Mouse (Mus musculus) testis, adult 2 months (tissue): ENCODE results near the gene Metap1. TPM values are rescaled to one million over a fixed set of nuclear protein-coding genes. Genes with fewer than 3 reads are reported as not detected.

Experiments used
- H3K27ac ChIP-seq: fragments of 200-500 bp; 2 replicates; pipeline ENCODE4 v1.5.1; 2012; ENCODE audit warnings: low read depth, low read length; ENCODE audit not compliant: control insufficient read depth, insufficient read depth
- H3K27me3 ChIP-seq: fragments of 200-500 bp; 2 replicates; pipeline ENCODE4 v1.6.1; 2012; ENCODE audit warnings: mild to moderate bottlenecking, low read length, moderate library complexity; ENCODE audit not compliant: control insufficient read depth, insufficient read depth
- H3K36me3 ChIP-seq: fragments of 200-500 bp; 2 replicates; pipeline ENCODE4 v1.6.1; 2012; ENCODE audit warnings: mild to moderate bottlenecking, low read length; ENCODE audit not compliant: control insufficient read depth, insufficient read depth
- H3K4me1 ChIP-seq: fragments of 200-500 bp; 2 replicates; pipeline ENCODE4 v1.6.1; 2012; ENCODE audit warnings: low read length; ENCODE audit not compliant: control insufficient read depth, insufficient read depth
- H3K4me3 ChIP-seq: fragments of 200-500 bp; 2 replicates; pipeline ENCODE4 v1.5.1; 2012; ENCODE audit warnings: low read depth, mild to moderate bottlenecking, low read length, moderate library complexity, mixed read lengths; ENCODE audit not compliant: control insufficient read depth
- CTCF ChIP-seq: fragments of 200-500 bp; IDR thresholded peaks from 2 replicates; pipeline ENCODE4 v1.5.1; 2012; ENCODE audit warnings: low read depth, mild to moderate bottlenecking, inconsistent platforms, low read length, moderate library complexity; ENCODE audit not compliant: control insufficient read depth, insufficient read depth, insufficient replicate concordance
- POLR2A ChIP-seq: fragments of 200-500 bp; IDR thresholded peaks from 2 replicates; pipeline ENCODE4 v1.6.1; 2012; ENCODE audit warnings: low read depth, mild to moderate bottlenecking, inconsistent platforms, low read length, moderate library complexity; ENCODE audit not compliant: control insufficient read depth
- polyA plus RNA-seq: library from polyadenylated mRNA; depleted of rRNA; stranded (reverse); fragments of >200 nt; gene quantifications from 2 replicates; pipeline ENCODE4 v1.2.3, GENCODE M21; 2012

Metap1 gene
- polyA plus RNA-seq, 1 experiment: 25.7 TPM

DNA sequence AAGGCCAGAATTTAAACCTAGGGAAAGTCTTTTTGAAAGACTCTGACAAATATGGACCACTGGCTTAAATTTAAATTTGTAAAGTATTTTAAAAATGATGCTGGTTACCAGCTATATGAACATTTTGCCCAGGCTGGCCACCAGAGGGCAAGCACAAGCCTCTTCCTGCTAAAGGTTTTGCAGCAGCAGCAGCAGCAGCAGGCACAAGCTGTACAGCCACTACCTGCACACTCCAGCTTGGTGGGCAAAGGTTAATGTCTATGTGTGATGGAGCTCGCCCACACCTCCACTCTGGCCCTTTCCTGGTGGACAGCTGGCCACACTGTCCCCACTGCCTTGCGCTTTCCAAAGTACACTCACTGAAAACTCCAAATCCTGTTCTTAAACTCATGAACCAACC is 26.2 kb downstream of the Metap1 start:
- Histone ChIP-seq H3K4me3 (no peak overlapping the region), H3K36me3 (peaks cover 6% of the 10 kb centered on the region), H3K27ac (no peak overlapping the region), H3K27me3 (no peaks in the 10 kb centered on the region), H3K4me1 (no peaks in the 10 kb centered on the region)
- TF ChIP-seq CTCF (peak; percentile 34; the same call in 1 of the 2 replicates), POLR2A (no peak)

DNA sequence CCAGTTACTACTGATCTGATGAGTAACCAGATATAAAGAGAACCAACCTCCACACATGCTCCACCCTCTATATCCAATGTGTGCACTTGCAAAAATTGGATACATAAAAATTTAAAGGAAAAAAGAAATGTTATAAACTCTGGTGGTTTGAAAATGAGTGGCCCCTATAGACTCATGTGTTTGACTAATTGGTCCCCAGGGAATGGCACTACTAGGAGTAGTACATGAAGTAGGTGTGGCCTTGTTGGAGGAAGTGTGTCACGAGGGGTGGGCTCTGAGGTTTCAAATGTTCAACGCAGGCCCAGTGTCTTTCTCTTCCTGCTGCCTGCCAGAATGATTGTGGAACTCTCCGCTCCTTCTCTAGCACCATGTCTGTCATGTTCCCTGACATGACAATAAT is 27.5 kb downstream of the Metap1 start:
- H3K27ac ChIP-seq: no peak overlapping the region
- H3K4me3 ChIP-seq: no peak overlapping the region
- peaks cover 6% of the 10 kb centered on the region for H3K36me3 ChIP-seq
- H3K27me3 ChIP-seq: no peaks in the 10 kb centered on the region
- H3K4me1 ChIP-seq: no peaks in the 10 kb centered on the region
- TF ChIP-seq POLR2A (no peak), CTCF (no peak)

DNA sequence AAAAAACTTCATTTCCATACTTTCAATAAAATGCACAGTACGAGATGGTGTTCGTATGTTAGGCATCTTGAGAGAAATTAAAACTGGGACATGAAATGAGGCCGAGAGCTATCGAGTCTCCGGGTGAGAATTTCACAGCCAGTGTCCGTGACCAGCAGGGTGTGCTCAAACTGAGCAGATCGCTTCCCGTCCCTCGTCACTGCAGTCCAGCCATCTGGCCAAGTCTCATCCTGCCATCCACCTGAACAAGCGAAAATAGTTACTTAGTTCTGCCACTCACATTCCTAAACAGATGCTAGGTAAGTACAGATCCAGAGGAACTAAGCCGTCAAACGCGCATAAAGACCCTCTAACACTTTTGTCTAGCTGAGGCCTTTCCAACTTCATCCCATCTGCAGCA is 29.1 kb downstream of the Metap1 start:
- no peak for TF ChIP-seq CTCF
- no peak for TF ChIP-seq POLR2A
- Histone ChIP-seq H3K36me3 (peaks cover 4% of the 10 kb centered on the region), H3K27me3 (no peaks in the 10 kb centered on the region), H3K4me3 (no peak overlapping the region), H3K4me1 (no peaks in the 10 kb centered on the region), H3K27ac (no peak overlapping the region)

DNA sequence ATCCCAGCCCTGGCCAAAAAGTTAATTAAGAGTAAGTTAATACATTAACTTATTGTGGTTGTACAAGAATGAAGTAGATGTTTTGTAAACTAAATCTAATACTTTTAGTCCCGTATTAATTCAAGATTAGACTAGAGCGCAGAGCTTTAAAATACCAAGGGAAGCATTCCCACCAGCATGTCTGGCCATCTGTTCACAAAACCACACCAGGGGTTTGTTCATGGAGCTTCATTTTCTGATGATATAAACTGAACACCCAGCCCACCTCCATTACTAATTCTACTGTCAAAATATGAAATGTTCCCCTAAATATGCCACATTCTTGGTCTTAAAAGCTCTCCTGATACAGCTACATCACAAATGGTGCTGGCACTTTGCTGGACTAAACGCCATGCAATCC is 30.9 kb downstream of the Metap1 start:
- Histone ChIP-seq H3K4me1 (no peaks in the 10 kb centered on the region), H3K27me3 (no peaks in the 10 kb centered on the region), H3K27ac (no peak overlapping the region), H3K4me3 (no peak overlapping the region), H3K36me3 (peaks cover 4% of the 10 kb centered on the region)
- TF ChIP-seq CTCF: no peak
- no peak for TF ChIP-seq POLR2A

DNA sequence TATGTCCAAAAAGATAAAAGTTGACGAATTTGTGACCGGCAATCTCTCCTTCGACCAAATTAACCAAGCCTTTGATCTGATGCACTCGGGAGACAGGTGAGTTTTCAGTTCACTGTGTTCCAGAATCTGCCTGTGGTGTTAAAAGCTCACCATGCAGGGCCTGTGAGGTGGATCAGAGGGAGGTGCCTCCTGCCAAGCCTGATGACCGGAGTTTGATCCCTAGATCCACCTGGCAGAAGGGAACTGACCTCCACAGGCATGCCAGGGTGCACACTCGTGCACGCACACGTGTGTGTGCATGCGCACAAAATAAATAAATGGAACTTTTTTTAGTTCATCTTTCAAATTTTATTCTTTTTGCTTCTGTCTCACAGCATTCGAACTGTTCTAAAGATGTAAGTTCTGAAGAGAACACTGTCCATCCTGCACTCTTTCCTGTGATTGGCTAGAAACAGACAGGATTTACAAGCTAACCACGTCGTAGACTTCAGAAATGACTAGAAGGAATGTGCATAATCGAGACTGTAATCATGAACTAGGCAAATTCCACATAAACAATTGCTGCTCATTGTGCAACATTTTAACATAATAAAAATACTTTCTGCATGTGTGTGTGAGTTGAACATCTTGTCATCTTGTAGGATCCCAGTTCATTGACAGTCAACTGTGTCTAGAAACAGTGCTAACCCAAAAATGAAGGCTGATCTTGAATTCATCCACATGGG is 34.4 kb downstream of the Metap1 start:
- Histone ChIP-seq H3K36me3 (no peaks in the 10 kb centered on the region; the same call in none of the 2 replicates), H3K4me3 (no peak overlapping the region), H3K27me3 (no peaks in the 10 kb centered on the region), H3K27ac (no peak overlapping the region), H3K4me1 (no peaks in the 10 kb centered on the region)
- no peak for TF ChIP-seq POLR2A
- no peak for TF ChIP-seq CTCF

DNA sequence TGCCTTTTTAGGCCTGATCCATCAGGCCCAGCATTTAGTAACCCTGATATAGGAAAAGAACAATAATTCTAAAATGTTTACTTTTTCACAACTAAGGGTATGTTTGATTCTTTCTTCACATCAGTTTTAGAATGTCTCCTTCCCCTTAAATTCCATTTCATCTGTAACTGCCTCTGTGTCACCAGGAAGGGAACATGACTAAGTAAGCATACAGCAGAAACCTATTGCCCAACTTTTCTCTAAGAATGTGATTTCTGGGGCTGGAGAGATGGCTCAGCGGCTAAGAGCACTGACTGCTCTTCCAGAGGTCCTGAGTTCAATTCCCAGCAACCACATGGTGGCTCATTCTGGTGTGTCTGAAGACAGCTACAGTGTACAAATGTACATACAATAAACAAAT is 35.1 kb downstream of the Metap1 start:
- H3K4me3 ChIP-seq: no peak overlapping the region
- H3K27me3 ChIP-seq: no peaks in the 10 kb centered on the region
- no peaks in the 10 kb centered on the region; the same call in none of the 2 replicates for H3K36me3 ChIP-seq
- no peaks in the 10 kb centered on the region for H3K4me1 ChIP-seq
- no peak overlapping the region for H3K27ac ChIP-seq
- TF ChIP-seq POLR2A (no peak), CTCF (no peak)

DNA sequence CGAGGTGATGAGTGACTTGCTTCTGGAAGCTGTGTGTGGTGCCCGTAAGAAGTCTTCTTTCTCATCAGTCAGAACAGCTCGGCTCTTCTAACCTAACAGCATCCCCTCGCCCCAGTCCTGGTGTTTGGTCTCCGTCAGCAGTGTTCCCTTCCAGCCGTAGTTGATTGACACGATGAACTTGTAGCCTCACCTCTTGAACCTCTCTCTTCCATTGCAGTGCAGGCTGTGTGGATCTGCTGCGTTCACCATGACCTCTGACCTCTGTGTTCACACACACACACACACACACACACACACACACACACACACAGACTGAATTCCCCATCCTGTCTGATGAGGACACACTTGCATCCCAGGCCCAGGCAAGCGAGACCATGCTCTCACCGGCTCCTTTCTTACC is 37.1 kb downstream of the Metap1 start:
- Histone ChIP-seq H3K4me3 (no peak overlapping the region), H3K4me1 (no peaks in the 10 kb centered on the region), H3K36me3 (no peaks in the 10 kb centered on the region; the same call in none of the 2 replicates), H3K27ac (no peak overlapping the region), H3K27me3 (no peaks in the 10 kb centered on the region)
- no peak for TF ChIP-seq CTCF

DNA sequence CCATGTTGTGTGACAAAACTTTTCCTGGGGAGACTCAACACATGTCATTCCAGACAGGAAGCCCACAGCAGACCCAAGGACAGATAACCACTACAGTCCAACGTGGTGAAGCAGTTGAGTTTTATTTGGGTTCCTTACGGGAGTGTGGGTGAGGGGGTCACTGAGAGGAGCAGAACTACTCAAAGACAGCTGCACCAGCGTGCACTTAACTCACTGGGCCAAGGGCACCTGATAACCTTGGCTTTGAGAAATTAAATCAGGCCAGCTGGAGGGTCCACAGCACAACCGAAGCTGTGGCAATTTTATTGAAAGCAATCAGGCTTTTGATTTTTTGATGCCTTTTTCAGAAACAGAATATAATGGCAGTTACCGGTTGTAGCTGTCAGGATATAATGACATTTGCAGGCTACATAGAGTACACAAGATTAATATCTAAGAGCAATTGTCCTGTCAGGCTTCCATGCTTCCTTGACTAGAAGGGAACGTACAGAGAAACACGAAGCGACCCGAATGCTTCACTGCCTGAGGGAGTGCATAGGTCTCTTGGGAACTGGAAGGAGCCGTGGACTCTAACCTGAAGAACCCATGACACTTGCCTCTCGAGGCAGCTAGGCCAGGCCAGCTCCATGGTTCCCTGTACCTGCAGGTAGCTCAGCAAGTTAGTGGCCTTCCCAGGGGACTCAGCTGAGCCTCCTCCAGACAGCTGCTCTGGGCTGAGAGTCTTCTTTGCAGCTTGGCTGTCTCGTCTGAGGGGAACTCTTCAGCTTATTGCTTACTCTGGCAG is 41.0 kb downstream of the Metap1 start:
- Histone ChIP-seq H3K27me3 (no peaks in the 10 kb centered on the region), H3K4me3 (no peak overlapping the region), H3K4me1 (peaks cover 1% of the 10 kb centered on the region; the same call in 1 of the 2 replicates), H3K36me3 (no peaks in the 10 kb centered on the region; the same call in 1 of the 2 replicates), H3K27ac (no peak overlapping the region)
- TF ChIP-seq CTCF (no peak), POLR2A (no peak)
